Mouse (Mus musculus): ENCODE data around the gene Dennd1b.

DNA sequence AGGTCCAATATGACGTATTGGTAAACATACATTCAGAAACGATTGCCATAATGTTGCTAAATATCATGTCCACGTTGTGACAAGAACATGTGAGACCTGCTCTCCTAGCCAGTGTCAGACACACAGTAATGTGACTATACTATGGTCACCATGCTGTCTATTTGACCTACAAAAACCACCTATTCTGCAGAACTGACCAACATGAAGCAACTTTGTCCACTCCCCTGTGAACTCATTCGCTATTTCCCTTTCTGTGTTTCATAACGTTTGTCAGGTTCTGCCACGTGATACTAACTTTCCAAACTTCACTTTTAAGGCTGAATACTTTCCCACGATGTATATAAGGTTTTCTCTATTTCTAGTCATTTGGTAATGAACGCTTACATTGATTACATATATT is 22.8 kb upstream of the Dennd1b start:
- TF ChIP-seq CTCF (conservative IDR thresholded peaks at IDR 0.05; ENCODE audit: insufficient read depth, insufficient read length, low read depth, low read length) (no peak), POLR2A (IDR thresholded peaks at IDR 0.05; ENCODE audit: low read depth, low read length) (no peak)
